Mouse (Mus musculus) testis, adult 2 months (tissue): ENCODE results near the gene Cfl1. TPM values are rescaled to one million over a fixed set of nuclear protein-coding genes. Genes with fewer than 3 reads are reported as not detected.

Experiments
- H3K27ac ChIP-seq: fragments of 200-500 bp; 2 replicates; pipeline ENCODE4 v1.5.1; 2012; ENCODE audit warnings: low read depth, low read length; ENCODE audit not compliant: control insufficient read depth, insufficient read depth
- H3K27me3 ChIP-seq: fragments of 200-500 bp; 2 replicates; pipeline ENCODE4 v1.6.1; 2012; ENCODE audit warnings: mild to moderate bottlenecking, low read length, moderate library complexity; ENCODE audit not compliant: control insufficient read depth, insufficient read depth
- H3K36me3 ChIP-seq: fragments of 200-500 bp; 2 replicates; pipeline ENCODE4 v1.6.1; 2012; ENCODE audit warnings: mild to moderate bottlenecking, low read length; ENCODE audit not compliant: control insufficient read depth, insufficient read depth
- H3K4me1 ChIP-seq: fragments of 200-500 bp; 2 replicates; pipeline ENCODE4 v1.6.1; 2012; ENCODE audit warnings: low read length; ENCODE audit not compliant: control insufficient read depth, insufficient read depth
- H3K4me3 ChIP-seq: fragments of 200-500 bp; 2 replicates; pipeline ENCODE4 v1.5.1; 2012; ENCODE audit warnings: low read depth, mild to moderate bottlenecking, low read length, moderate library complexity, mixed read lengths; ENCODE audit not compliant: control insufficient read depth
- CTCF ChIP-seq: fragments of 200-500 bp; IDR thresholded peaks from 2 replicates; pipeline ENCODE4 v1.5.1; 2012; ENCODE audit warnings: low read depth, mild to moderate bottlenecking, inconsistent platforms, low read length, moderate library complexity; ENCODE audit not compliant: control insufficient read depth, insufficient read depth, insufficient replicate concordance
- POLR2A ChIP-seq: fragments of 200-500 bp; IDR thresholded peaks from 2 replicates; pipeline ENCODE4 v1.6.1; 2012; ENCODE audit warnings: low read depth, mild to moderate bottlenecking, inconsistent platforms, low read length, moderate library complexity; ENCODE audit not compliant: control insufficient read depth
- polyA plus RNA-seq: library from polyadenylated mRNA; depleted of rRNA; stranded (reverse); fragments of >200 nt; gene quantifications from 2 replicates; pipeline ENCODE4 v1.2.3, GENCODE M21; 2012

The Cfl1 gene
- polyA plus RNA-seq, 1 experiment: 243 TPM

GRCm38 (mm10) chr19:5511074-5511632 lies 20.9 kb downstream of the Cfl1 start:
- Histone ChIP-seq H3K4me1 (peaks cover 15% of the 10 kb centered on the region), H3K4me3 (peak overlapping the region; percentile 92), H3K36me3 (no peaks in the 10 kb centered on the region), H3K27ac (peak overlapping the region; percentile 89), H3K27me3 (no peaks in the 10 kb centered on the region)
- TF ChIP-seq CTCF: no peak
- TF ChIP-seq POLR2A: no peak

GRCm38 (mm10) chr19:5512091-5513004 lies 22.1 kb downstream of the Cfl1 start:
- Histone ChIP-seq H3K27ac (no peak overlapping the region), H3K4me3 (peak overlapping the region; percentile 39; the same call in 1 of the 2 replicates)

GRCm38 (mm10) chr19:5513005-5513349 lies 22.7 kb downstream of the Cfl1 start:
- Histone ChIP-seq H3K27ac (no peak overlapping the region), H3K4me3 (no peak overlapping the region), H3K27me3 (no peaks in the 10 kb centered on the region), H3K4me1 (peaks cover 15% of the 10 kb centered on the region), H3K36me3 (no peaks in the 10 kb centered on the region)
- TF ChIP-seq CTCF (no peak), POLR2A (no peak)

More at GRCm38 (mm10) chr19:5512091-5513004, 22.1 kb downstream of the Cfl1 start:
- Histone ChIP-seq H3K36me3 (no peaks in the 10 kb centered on the region), H3K4me1 (peaks cover 15% of the 10 kb centered on the region), H3K27me3 (no peaks in the 10 kb centered on the region)
- TF ChIP-seq POLR2A (no peak), CTCF (no peak)

GRCm38 (mm10) chr19:5515840-5516777 lies 25.9 kb downstream of the Cfl1 start:
- H3K4me3 ChIP-seq: no peak overlapping the region
- TF ChIP-seq POLR2A: no peak
- TF ChIP-seq CTCF: no peak
- H3K27ac ChIP-seq: no peak overlapping the region
- H3K27me3 ChIP-seq: no peaks in the 10 kb centered on the region
- H3K36me3 ChIP-seq: no peaks in the 10 kb centered on the region; the same call in 1 of the 2 replicates
- peaks cover 5% of the 10 kb centered on the region for H3K4me1 ChIP-seq

GRCm38 (mm10) chr19:5516906-5517505 lies 26.8 kb downstream of the Cfl1 start:
- H3K27ac ChIP-seq: no peak overlapping the region
- H3K4me3 ChIP-seq: no peak overlapping the region
- no peaks in the 10 kb centered on the region for H3K27me3 ChIP-seq
- no peak for TF ChIP-seq POLR2A
- H3K36me3 ChIP-seq: no peaks in the 10 kb centered on the region; the same call in 1 of the 2 replicates
- peaks cover 4% of the 10 kb centered on the region for H3K4me1 ChIP-seq

GRCm38 (mm10) chr19:5518721-5519120 lies 28.5 kb downstream of the Cfl1 start:
- H3K27me3 ChIP-seq: no peaks in the 10 kb centered on the region
- TF ChIP-seq CTCF (no peak), POLR2A (no peak)
- no peak overlapping the region for H3K4me3 ChIP-seq
- peaks cover 2% of the 10 kb centered on the region; the same call in 1 of the 2 replicates for H3K4me1 ChIP-seq
- no peak overlapping the region for H3K27ac ChIP-seq
- H3K36me3 ChIP-seq: no peaks in the 10 kb centered on the region; the same call in 1 of the 2 replicates
